Mouse (Mus musculus) spleen, adult 12 weeks (tissue): ENCODE results near the gene Pde9a.
A peak's percentile ranks its signal among the peaks of the same experiment; 100 is the strongest.

Source experiments
- DNase-seq: peaks from one replicate; pipeline ENCODE4 v3.0.0; 2022; ENCODE audit warnings: low spot score

Pde9a gene

DNA sequence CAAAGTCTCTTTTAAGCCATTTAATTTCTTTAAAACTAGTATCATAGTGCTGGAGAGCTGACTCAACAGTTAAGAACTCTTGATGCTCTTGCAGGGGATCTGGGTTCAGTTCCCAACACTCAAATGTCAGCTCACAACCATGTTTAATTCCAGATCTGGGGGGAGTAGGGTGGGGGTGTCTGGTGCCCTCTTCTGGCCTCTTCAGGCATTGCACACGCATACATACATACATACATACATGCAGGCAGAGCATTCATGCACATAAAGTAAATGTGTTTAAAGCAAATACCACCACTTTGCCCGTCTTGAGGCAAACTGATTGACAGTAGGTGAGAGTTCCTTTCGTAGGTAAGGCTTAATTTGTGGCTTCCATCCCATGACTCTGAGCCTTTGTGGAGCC is 80.8 kb downstream of the Pde9a start:
- no peak for DNase-seq

DNA sequence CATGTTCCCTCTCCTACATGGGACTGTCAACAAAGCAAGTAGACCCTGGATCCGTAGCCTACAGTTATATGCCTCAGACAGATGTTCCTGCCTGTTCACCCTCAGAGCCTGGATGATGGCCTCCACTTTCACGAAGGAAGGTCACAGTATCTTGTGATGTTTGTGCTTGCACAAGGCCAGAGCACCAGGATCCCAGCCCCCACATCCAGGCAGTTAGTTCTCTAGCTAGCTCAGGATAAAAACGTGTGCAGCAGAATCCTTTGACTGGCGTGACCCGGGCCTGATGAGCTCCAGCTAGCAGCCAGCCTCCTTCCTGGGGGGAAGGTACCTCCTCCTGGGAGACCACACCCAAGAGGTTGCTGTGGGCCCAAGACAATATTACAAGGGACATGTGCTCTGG is 82.5 kb downstream of the Pde9a start:
- no peak for DNase-seq

DNA sequence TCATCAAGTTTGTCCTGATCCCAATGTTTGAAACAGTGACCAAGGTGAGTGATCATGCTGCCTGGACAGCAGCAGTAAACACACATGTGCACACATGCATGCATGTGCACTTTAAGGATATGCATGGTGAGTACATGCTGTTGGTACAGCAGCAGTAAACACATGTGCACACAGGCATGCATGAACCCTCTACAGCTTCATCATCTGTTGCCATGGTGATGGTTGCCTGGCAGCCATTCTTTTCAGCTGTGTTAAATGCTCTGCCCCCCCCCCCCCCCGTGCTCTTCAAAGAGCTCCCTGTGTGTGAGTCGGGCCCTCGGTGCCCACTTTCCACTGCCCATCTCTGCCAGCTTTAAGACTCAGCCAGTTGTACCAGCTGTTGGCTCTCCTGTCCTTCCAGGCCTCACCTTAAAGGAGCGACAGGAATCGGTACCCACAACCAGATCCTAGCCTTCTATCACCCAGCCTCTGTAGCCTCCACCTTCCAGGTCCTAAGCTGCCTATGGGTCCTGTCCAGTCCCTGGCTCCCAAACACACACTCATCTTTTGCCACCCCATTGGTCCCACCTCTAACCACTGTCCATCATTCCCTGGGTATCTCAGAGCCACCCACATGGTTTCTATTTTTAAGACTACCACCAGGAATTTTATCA is 84.9 kb downstream of the Pde9a start:
- DNase-seq = no peak

DNA sequence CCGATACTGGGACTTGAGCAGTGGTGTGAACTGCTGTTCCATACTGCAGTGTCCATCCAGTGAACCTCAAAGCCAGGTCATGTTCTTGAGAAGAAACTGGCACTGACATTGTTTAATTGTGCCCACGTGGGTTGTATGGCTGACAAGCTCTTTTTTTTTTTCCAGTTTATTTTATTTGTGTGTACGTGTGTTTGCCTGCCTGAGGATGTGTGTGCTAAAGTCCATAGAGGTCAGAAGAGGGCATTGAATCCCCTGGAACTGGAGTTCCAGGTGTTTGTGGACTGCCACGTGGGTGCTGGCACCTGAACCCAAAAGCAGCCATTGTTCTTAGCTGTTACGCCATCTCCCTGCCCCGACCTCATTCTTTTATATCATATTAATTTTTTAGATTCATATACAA is 88.4 kb downstream of the Pde9a start:
- DNase-seq = no peak

DNA sequence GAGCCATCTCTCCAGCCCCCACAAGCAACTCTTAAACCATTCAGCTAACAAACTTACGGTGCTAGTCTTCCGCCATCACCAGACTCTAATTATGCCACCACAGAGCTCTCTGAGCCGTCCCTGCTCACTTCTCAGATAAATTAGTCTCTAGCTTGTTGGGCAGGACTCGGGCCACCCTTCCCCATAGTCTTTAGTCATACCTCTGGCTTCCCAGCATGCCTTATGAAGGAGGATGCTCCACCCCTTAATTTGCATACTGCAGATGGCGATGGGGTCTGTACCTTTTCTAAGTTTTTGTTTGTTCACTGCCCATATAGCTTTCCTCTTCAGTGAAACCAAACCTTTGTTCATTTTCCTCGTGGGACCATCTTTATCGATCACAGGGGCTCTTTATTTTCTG is 92.6 kb downstream of the Pde9a start:
- no peak for DNase-seq

DNA sequence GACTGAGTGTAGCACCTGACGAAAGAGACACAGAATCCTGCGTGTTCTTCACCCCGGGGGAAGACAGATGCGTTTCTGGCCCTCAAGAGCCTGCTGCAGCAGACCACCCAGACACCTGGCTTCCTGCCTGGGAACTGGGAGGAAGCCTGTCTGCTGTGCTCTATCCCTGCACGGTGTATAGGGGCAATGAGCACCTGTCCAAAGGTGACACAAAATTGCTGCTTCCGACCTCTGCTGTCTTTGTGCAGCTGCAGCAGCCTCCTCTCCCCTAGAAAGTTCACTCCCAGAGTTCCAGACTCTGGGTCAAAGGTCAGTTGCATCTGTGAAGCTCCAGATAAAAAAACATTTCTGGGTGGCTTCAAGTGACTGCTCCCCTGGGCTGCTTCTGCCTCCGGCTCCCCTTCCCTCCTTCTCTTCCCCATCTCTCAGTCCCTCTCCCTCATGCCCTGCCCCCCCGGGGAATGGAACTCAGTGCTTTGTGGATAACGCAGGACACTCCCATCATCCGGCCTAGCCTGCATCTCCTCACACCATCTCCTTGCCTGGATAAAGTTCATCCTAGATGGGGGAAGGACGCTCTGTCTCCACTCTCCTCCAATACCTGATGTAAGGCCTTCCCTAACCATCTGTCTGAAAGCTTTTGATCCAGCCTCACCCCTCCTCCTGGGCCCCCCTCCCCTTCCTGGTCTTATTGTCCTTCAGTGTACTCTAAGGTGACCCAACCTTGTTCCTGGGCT is 93.3 kb downstream of the Pde9a start:
- no peak for DNase-seq

DNA sequence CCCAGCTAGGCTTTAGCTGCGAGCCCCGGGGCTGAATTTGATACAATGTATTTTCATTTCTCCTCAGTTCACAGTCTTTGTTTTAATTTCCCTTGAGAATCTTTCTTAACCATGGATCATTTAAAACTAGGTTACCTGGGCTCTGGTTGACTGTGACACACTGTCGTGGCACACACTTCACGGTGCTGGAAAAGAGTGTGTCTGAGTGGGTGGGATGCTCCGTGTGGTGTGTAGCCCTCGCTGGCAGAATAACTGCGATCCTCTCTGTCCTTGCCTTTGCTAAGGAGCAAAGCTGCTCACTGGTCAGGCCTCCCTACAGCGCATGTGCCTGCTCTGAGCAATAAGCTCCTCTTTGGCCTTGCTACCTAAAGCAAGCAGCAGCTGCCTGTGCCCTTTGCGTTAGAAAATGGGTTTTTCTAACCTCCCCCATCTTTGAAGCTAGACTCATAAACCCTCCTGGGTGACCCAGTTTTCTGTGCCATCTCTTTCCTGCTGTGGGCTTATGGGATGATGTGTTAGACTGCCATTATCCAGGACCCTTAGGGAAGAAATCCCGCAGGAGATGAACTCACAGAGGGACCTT is 100.7 kb downstream of the Pde9a start:
- DNase-seq = no peak

DNA sequence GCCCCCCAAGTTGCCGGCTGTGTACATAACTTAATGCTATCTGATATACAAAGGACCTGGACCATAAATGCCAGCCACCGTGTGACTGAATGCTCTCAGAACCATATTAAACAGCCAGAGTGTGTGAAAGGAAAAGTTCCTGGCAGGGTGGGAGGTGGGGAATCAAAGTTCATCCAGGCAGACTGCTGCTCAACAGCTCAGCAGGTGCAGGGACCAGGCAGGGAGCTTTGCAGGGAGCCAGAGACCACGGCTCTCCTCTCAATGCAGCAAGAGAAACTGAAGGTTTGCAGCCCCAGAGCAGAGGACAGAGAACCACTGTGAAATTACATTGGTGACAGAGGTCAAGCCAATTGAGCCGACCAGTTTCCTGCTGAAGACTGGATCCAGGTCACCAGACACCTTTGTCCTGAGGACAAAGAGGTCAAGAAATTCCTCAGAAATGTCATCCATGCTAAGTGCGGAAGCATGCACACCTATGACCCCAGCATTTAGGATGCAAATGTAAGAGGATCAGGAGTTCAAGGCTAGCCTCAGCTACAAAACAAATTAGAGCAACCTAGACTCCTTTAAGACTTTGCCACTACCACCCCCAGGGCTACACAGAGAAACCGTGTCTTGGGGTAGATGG is 101.5 kb downstream of the Pde9a start:
- DNase-seq = no peak

DNA sequence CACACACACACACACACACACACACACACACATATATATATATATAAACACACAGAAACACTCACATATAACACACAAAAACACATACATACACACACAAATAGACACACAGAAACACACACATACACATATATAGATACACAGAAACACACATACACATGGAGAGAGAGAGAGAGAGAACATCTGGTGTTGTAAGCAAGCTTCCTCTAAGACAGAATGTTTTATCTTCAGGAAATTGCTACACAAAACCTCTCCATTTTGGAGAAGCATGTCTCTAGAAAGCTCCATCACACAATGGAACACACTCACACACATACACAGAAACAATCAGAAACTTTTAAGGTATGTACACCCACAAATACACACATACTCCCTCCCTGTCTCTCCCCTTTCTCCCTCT is 105.3 kb downstream of the Pde9a start:
- no peak for DNase-seq

DNA sequence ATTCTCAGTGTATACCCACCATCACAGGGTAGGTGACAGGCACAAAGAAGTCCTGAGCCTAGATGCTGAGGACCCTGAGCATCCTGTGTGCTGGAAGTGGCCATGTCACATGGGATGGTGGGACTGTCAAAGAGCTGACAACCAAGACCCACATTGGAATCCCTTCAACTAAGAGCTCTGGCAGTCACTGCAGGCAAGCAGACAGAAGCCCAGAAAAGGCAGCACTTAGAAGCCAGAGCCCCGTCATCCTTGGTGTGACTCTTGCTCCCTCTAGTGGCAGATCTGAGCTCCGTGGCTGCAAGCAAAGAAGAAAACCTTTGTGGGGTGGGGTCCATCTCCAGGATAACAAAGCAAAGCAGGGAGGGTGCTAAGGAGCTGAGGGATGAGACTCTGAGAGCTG is 106.4 kb downstream of the Pde9a start:
- DNase-seq = peak; percentile 42

DNA sequence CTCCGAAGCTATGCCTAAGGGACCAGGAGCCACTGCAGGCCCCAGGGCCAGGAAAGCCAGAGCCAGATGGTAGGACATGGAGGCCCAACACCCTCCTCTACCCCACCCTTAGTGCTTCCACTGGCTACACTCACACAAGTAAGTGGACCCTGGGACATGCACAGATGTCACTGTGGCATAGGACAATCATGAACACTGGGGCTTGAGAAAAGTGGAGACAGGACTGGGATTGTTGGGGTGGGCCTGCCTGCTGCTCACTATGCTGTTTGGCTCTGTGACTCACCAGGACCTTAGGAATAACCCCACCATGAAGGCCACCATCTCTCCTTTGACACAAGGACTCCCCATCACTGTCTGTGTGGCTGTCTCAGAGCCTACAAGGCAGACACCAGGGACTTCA is 109.0 kb downstream of the Pde9a start:
- no peak for DNase-seq

DNA sequence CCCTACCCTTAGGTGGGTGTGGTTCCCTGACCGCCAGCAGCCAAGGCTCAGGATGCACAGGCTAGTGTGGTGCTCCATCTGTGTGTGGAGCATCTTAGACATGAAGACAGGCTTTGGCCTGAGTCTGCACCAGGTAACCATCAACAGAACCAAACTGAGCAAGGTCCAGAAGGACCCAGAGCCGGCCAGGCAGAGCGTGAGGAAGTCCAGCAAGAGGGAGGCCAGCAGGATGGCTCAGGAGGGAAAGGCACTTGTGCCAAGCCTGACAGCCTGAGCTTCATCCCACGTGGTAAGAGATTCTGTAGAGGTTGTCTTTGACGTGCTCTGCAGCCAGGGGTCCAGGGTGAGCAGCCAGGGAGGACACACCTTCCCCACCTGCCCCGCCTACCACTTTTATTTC is 111.7 kb downstream of the Pde9a start:
- DNase-seq = no peak

DNA sequence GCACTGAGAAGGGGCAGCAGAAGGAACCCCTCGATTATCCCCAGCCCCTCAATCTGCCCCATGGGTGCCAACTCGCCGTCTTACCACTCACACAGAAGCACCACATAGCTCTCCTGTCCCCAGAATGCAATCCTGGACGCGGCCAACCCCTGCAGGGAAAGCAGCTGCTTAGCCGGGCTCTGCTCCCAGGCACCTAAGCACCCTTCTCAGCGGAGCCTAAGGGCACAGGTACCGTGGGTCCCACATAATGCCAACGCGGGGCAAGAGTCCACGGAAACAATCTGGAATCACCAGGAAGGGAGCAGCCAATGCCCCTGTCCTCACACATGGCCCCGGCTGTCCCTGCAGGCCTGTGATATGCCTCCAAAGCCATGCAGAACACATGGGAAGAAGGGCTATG is 113.7 kb downstream of the Pde9a start:
- no peak for DNase-seq

DNA sequence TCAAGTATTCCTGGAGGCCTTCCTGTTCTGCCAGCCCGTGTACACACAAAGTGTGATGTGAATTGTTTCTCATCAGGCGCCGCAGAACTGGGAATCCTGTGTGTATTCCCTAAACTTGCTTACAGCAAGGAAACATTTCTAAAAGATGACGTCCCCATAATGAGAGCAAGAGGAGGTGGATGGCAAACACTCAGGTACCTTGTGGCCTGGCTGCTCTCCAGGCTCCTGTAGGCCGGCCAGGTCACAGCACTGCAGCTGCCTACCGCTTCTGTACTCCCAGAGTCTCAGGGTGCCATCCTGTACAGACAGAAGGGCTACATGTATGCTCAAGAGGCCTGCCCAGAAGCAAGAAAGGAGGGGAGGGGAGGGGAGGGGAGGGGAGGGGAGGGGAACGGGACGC is 114.4 kb downstream of the Pde9a start:
- no peak for DNase-seq

DNA sequence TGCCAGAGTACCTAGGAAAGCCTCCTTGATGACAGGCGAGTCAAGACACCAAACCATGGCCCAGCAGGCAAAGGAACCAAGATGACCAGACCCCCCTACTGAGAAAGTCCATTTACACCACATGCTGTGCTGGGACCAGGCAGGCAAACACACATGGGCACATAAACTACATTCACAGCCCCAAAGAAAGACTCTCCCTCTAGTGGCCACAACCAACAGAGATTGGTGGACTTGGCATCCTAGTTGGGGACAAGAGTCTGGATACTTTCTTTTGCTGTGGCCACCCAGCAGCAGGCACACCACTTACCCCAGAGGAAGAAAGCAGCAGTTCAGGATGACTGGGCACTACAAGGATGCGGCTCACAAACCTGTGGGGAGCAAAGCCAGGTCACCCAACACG is 114.9 kb downstream of the Pde9a start:
- DNase-seq = no peak

DNA sequence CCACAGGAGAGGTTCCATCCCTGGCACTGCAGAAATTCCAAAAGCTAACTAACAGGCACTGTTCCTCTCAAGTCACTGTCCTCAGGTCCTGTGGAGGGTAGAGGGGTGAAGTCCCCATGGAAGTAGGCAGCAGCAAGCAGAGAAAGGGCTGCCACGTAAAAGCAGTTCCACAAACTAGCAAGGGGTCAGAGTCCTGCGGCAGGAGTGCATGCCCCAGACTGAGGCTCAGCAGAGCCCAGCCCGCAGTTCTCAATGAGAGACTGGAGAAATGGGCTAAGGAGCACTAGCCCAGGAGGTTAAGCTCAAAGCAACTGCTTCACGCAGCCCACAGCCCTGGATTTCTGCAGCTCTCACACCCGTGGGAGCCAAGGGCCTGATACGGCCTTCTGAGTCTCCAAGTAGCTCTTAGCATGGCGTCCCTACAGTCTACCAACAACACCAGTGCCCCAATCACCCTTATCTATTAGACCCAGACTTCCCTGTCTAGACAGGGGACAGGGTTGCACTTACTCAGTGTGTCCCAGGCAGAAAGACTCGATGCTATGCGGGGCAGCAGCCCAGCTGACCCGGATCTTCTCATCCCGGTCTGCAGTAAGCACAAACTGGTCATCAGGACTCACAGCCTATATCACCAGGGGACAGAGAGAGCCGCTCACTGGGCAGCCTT is 116.4 kb downstream of the Pde9a start:
- no peak for DNase-seq

DNA sequence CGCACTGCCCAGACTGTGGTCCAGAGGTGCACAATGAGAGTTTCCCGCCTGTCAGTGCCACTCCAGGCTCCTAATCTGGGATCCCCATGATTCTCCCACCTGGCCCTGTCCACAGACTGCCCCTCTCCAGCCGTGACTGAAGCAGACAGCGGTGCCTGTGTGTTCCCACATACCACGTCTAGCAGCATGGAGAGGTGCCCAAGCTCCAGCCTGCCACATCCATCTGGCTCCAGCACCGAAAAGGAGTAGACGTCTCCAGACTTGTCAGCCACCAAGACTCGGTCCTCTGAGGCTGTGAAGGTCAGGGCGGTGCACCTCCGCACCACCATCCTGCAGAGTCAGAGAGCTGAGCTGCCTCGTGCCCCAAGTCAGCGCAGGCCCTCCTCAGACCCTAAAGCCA is 117.3 kb downstream of the Pde9a start:
- no peak for DNase-seq

DNA sequence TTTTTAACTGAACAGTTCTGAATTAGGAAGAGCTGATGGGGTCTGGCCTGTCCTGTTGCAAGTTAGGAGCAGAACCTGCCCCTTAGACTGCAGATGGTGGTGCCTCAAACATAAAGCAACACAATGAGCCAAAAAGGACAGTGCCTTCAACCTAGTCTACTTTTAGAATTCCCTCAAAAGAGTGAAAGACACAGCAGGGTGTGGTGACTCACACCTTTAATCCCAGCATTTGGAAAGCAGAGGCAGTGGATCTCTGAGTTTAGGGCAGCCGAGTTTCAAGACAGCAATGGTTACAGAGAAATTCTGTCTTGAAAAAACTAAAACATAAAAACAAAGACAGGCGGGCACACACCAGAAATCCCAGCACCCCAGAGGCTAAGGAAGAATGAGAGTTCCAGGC is 117.9 kb downstream of the Pde9a start:
- DNase-seq = no peak

DNA sequence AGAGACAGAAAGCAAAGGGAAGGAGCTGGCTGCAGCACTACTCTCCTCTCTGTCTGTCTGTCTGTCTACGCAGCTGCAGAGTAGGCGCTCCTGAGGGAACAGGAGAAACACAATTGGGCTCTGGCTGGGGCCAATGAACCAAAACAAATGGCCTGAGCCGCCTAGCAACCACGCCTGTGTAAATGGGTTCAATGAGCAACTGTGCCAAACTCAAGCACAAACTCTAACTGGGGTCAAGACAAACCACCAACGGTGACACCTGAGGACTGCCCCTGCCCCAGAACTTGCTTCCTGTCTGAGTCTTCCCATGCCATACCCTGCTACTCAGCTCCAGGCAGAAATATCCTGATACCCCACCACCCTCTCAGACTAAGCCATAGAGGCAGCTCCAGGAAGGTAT is 119.0 kb downstream of the Pde9a start:
- DNase-seq = no peak

DNA sequence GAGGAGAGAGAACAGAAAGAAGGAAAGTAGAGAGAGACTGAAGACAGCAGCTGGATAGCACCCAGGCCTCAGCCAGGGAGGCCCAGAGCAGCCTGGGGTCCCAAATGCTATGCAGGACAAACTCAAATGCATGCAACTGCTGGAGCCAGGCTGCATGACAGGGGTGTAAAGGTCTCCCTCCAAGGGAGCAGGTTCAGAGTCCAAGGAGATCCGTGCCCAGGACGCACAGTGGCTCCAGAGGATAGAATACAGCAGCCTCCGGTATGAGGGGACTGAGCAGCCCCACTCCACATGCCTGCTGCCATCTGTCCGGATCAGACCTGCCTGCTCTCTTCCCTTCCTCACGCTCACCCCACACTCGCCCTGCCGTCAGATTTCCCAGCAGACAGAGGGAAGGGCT is 120.3 kb downstream of the Pde9a start:
- no peak for DNase-seq

DNA sequence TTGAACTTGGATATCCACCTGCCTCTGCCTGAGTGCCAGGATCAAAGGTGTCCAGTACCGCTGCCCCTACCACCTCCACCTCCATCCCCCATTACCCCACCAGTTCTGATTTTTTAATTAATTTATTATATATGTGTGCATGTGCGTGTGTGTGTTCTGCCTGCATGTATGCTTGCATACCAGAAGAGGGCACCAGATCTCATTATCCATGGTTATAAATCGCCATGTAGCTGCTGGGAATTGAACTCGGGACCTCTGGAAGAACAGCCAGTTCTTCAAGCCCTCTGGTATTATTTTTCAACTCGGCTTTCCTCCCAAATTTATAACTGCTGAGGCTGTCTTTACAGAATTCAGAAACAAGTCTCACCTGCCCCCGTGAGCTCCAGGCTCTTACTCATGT is 124.9 kb downstream of the Pde9a start:
- DNase-seq = no peak

DNA sequence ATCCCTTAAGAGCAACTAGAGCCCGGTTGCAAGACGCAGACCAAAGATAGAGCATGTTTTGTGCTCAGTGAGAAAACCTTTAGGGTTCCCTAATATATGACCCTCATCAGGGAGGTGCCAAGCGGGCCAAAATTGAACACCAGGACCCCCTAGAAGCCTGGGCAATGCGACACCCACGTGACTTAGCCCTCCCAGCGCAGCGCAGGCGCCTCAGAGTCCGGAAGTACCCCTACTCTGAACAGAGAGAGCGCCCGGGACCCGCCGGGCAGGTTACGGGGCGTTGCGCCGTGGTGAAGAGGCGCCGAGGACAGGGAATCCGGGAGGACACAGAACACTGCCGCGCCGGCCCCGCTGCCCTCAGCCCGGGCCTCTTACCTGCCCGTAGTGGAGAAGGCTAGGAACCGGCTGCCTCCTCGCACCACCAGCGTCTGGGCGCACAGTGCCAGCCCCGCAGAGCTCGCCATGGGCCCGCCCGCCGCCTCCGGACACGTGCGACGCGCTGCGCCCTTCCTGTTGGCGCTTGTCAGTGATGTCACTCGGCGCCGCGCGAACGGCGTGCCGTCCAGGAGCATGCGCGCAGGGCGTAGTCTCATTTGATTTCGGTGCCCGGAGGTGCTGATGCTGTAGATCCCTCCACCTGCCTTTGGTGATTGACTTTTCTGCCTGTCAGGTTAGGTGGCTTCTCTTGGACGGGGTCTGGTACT is 125.9 kb downstream of the Pde9a start:
- peak; percentile 81 for DNase-seq
